Mouse (Mus musculus) liver (tissue): ENCODE measurements at regions not wholly inside any gene's neighbourhood (a gene's known extent, or its start where the extent isn't known, plus 50 kb on each side); places are given as distances from the start of the nearest gene placed in this dataset.

Source experiments
- DNase-seq: peaks from one replicate; pipeline ENCODE4 v3.0.0-alpha.2; 2020; ENCODE audit warnings: mixed read lengths

GRCm38 (mm10) chr8:117890211-117890610 lies 88.5 kb upstream of the Mphosph6 start:
- no peak for DNase-seq

GRCm38 (mm10) chr8:117881414-117881973 lies 79.8 kb upstream of the Mphosph6 start:
- no peak for DNase-seq

GRCm38 (mm10) chr8:117880279-117880975 lies 78.7 kb upstream of the Mphosph6 start:
- DNase-seq = no peak

GRCm38 (mm10) chr8:117873611-117874010 lies 71.9 kb upstream of the Mphosph6 start:
- DNase-seq = no peak

- no peak for DNase-seq
Measured at GRCm38 (mm10) chr8:117867138-117867537, 65.4 kb upstream of the Mphosph6 start.

- DNase-seq = no peak
Measured at GRCm38 (mm10) chr8:117865014-117865413, 63.3 kb upstream of the Mphosph6 start.

- DNase-seq = peak; percentile 74
Measured at GRCm38 (mm10) chr8:117863837-117864236, 62.1 kb upstream of the Mphosph6 start.

- DNase-seq = no peak
Measured at GRCm38 (mm10) chr8:117862318-117862717, 60.6 kb upstream of the Mphosph6 start.

- no peak for DNase-seq
Measured at GRCm38 (mm10) chr8:117859734-117860133, 58.0 kb upstream of the Mphosph6 start.

- no peak for DNase-seq
Measured at GRCm38 (mm10) chr8:117859095-117859494, 57.4 kb upstream of the Mphosph6 start.

- DNase-seq = no peak
Measured at GRCm38 (mm10) chr8:117856121-117856520, 54.4 kb upstream of the Mphosph6 start.

- DNase-seq = no peak
Measured at GRCm38 (mm10) chr8:117854942-117855491, 53.3 kb upstream of the Mphosph6 start.

- peak; percentile 54 for DNase-seq
Measured at GRCm38 (mm10) chr8:117854301-117854700, 52.6 kb upstream of the Mphosph6 start.

- peak; percentile 39 for DNase-seq
Measured at GRCm38 (mm10) chr8:117853408-117853807, 51.7 kb upstream of the Mphosph6 start.

GRCm38 (mm10) chr8:117852521-117852920 lies 50.8 kb upstream of the Mphosph6 start:
- DNase-seq = no peak
